Mouse (Mus musculus) intestine, embryonic 14.5 days (tissue): ENCODE results near the gene Zhx3. TPM values are rescaled to one million over a fixed set of nuclear protein-coding genes. Genes with fewer than 3 reads are reported as not detected.

Source experiments
- ATAC-seq: fragments of 200-750 bp; cut with Nextera tagmentation; replicated peaks from 2 replicates; pipeline ENCODE4 v1.8.0; 2017; ENCODE audit warnings: low read depth, moderate number of reproducible peaks, moderate TSS enrichment, moderate library complexity; ENCODE audit not compliant: low FRiP score, low TSS enrichment
- DNase-seq: peaks from one replicate; pipeline ENCODE4 v3.0.0-alpha.2; 2018; ENCODE audit warnings: low spot score
- H3K27ac ChIP-seq: fragments of 300-500 bp; sonication (generic); 2 replicates; pipeline ENCODE4 v1.5.1; 2014; ENCODE audit warnings: low read depth, mild to moderate bottlenecking, control low read depth
- H3K27me3 ChIP-seq: fragments of 300-500 bp; sonication (generic); replicated peaks from 2 replicates; pipeline ENCODE4 v1.6.1; 2014; ENCODE audit warnings: low read length, control low read depth; ENCODE audit not compliant: control insufficient read depth, insufficient read depth
- H3K36me3 ChIP-seq: fragments of 300-500 bp; sonication (generic); 2 replicates; pipeline ENCODE4 v1.6.1; 2014; ENCODE audit warnings: low read length, control low read depth; ENCODE audit not compliant: control insufficient read depth, insufficient read depth
- H3K4me1 ChIP-seq: fragments of 300-500 bp; sonication (generic); replicated peaks from 2 replicates; pipeline ENCODE4 v1.6.1; 2014; ENCODE audit warnings: low read length, control low read depth, mixed read lengths; ENCODE audit not compliant: control insufficient read depth, insufficient read depth
- H3K4me2 ChIP-seq: fragments of 300-500 bp; sonication (generic); 2 replicates; pipeline ENCODE4 v1.6.1; 2014; ENCODE audit warnings: low read length
- H3K4me3 ChIP-seq: fragments of 300-500 bp; sonication (generic); 2 replicates; pipeline ENCODE4 v1.5.1; 2014; ENCODE audit warnings: low read depth, low read length, control low read depth, mixed read lengths
- H3K9ac ChIP-seq: fragments of 300-500 bp; sonication (generic); 2 replicates; pipeline ENCODE4 v1.6.1; 2014; ENCODE audit warnings: mild to moderate bottlenecking, low read length
- H3K9me3 ChIP-seq: fragments of 300-500 bp; sonication (generic); 2 replicates; pipeline ENCODE4 v1.6.1; 2016; ENCODE audit warnings: low read length, control low read depth; ENCODE audit not compliant: control insufficient read depth
- WGBS: fragments of 180-500 bp; shearing (Covaris S2); extraction: QIAGEN DNeasy Blood & Tissue Kit; methylation state at CpG from one replicate; pipeline ENCODE4 v1.1.7; 2014; 5-methylcytosine and 5-hydroxymethylcytosine counted together
- polyA plus RNA-seq: library from polyadenylated mRNA; unstranded; fragments of >200 nt; fragmentation: Nextera tagmentation; extraction: Ambion mirVana; gene quantifications from 2 replicates; pipeline ENCODE4 v1.2.1, GENCODE M21; 2014

Gene Zhx3
- polyA plus RNA-seq, 1 experiment from 2014 or later: 7.5 TPM

DNA sequence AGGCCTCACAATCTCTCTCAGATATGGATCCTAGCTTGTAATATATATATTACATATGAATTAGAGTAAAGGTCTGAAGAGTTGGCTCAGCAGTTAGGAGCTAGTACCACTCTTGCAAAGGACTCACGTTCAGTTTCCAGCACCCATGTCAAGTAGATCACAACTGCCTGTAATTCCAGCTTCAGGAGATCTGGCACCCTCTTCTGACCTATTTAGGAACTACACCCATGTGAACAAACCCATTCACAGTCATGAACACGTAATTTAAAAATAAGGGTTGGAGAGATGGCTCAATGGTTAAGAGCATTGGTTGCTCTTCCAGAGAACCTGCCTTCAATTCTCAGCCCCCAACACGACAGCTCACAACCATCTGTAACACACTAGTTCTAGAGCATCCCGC lies 3.3 kb upstream of the Zhx3 start:
- 85% methylated on average over 4 of the region's 4 CpGs for WGBS
- no peaks in the 10 kb centered on the region for H3K27me3 ChIP-seq
- no peak overlapping the region for H3K4me3 ChIP-seq
- ATAC-seq (no peak), DNase-seq (no peak)
- H3K9me3 ChIP-seq: no peaks in the 10 kb centered on the region
- H3K36me3 ChIP-seq: no peaks in the 10 kb centered on the region
- H3K4me1 ChIP-seq: peaks cover 11% of the 10 kb centered on the region
- no peak overlapping the region for H3K9ac ChIP-seq
- H3K4me2 ChIP-seq: no peak overlapping the region
- no peak overlapping the region for H3K27ac ChIP-seq

DNA sequence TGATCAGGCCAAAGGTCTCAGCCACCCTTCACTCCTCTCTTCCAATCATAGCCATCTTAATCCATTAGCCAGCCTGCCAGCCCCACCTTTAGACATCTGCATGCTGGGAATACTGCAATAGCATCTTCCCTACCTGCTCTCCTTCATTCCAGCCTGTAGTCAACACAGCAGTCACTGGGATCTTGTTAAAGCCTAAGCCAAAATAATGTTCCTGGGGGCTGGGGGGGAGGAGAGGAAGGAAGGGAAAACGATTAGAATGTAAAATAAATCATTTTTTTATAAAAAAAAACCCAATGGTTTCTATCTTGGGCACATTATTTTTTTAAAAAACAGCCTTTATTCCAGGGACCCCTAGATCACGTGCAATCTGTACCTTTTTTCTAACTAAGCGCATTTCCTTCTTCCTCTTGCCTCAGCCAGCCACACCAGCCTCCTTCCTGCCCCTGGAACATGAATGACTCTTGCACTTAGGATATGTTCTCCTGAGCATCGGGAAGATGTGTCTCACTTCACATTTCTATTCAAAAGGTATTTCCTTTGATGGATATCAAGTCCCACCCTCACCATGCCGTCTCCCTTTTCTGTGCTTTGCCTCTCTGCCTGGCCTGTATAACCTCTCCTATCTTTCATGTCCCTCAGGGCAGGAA lies 1.6 kb upstream of the Zhx3 start:
- no peak for DNase-seq
- ATAC-seq: no peak
- Histone ChIP-seq H3K9ac (no peak overlapping the region), H3K4me2 (no peak overlapping the region), H3K36me3 (no peaks in the 10 kb centered on the region), H3K4me3 (no peak overlapping the region), H3K27me3 (no peaks in the 10 kb centered on the region), H3K27ac (no peak overlapping the region), H3K9me3 (no peaks in the 10 kb centered on the region), H3K4me1 (peaks cover 11% of the 10 kb centered on the region)
- 72% methylated on average over 5 of the region's 5 CpGs for WGBS

DNA sequence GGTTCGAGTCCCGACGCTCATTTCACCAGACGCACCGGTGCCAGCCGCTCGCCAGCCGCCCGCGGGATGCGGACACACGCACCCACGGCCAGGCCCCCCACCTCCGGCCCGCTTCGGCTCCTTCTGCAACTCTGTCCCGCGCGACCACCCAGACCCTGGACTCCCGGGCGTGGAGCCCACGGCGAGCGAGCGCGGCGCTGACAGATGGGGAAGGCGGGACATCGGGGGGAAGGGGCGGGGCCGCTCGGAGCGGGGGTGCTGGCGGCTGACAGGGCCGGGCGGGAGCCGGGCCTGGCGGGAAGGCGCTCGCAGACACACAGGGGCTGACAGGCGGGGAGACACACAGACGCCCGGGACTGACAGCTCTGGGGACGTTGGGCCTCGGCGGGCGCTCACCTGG lies 403 bp downstream of the Zhx3 start:
- Histone ChIP-seq H3K4me2 (peak overlapping the region; percentile 71), H3K27me3 (no peaks in the 10 kb centered on the region), H3K36me3 (no peaks in the 10 kb centered on the region), H3K9me3 (no peaks in the 10 kb centered on the region), H3K4me1 (peaks cover 11% of the 10 kb centered on the region), H3K9ac (peak overlapping the region; percentile 88), H3K27ac (peak overlapping the region; percentile 94), H3K4me3 (peak overlapping the region; percentile 74)
- DNase-seq: peak; percentile 85
- under 1% methylated on average over 46 of the region's 47 CpGs for WGBS
- ATAC-seq: peak; percentile 90

DNA sequence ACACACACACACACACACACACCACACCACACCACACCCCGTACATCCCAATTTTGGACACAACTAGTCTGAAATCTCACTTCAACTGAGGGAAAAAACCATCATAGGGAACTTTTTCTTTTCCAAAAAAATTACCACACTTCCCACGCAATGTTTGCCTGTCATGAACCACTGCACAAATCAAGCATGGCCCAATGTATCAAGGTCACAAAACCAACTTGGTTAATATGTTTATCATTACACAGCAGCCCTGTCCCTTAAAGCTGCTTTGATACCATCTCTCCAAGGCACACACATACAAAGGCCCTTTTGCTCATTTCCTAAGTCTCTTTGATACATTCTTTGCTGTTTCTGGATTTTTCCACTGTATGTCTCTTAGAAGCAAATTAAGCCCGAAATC lies 1.5 kb downstream of the Zhx3 start:
- Histone ChIP-seq H3K4me3 (no peak overlapping the region), H3K36me3 (no peaks in the 10 kb centered on the region), H3K27ac (no peak overlapping the region), H3K4me2 (no peak overlapping the region), H3K9me3 (no peaks in the 10 kb centered on the region), H3K4me1 (peaks cover 11% of the 10 kb centered on the region), H3K27me3 (no peaks in the 10 kb centered on the region), H3K9ac (no peak overlapping the region)
- ATAC-seq: no peak
- WGBS: 81% methylated on average over 3 of the region's 3 CpGs
- no peak for DNase-seq

DNA sequence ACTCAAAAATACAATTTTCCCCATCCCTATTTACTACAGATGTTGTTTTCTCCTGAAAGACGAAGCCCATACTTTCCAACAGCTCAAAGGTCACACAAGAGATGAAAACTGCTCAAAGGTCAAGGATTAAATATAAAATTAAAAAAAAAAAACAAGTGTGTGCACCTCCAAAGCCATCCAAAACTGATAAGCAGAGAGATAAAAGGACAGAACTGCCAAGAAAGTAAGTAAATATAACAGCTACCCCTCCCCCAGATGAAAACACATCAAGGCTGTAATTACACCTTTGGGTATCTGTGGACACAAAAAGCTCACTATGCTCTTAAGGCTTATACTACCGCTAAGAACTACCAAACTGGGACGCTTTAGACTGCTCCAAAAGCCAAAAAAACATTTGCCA lies 3.4 kb downstream of the Zhx3 start:
- Histone ChIP-seq H3K36me3 (no peaks in the 10 kb centered on the region), H3K27me3 (no peaks in the 10 kb centered on the region), H3K4me1 (peaks cover 11% of the 10 kb centered on the region), H3K27ac (no peak overlapping the region), H3K9me3 (no peaks in the 10 kb centered on the region), H3K9ac (no peak overlapping the region), H3K4me2 (no peak overlapping the region), H3K4me3 (no peak overlapping the region)
- no peak for DNase-seq
- no peak for ATAC-seq
- WGBS: 69% methylated on average over 3 of the region's 3 CpGs

DNA sequence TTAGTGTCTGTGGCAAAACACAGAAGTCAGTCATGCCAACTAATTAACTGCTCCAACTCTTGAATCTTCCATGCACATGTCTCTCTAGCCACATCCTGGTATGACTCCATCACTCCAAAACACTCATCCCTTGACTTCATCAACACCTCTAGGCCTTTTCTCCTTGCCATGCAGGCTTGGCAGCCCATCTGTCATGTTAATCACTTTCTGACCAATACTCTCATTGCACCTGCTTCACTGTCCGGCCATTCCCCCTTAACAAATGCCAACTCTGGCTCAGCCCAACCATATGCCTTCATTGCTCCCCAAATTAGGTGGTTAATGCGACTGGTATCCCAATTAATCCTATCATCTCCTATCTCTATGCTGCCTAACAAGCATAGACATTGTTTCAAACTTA lies 7.5 kb downstream of the Zhx3 start:
- DNase-seq: no peak
- Histone ChIP-seq H3K9ac (no peak overlapping the region), H3K4me2 (no peak overlapping the region), H3K36me3 (no peaks in the 10 kb centered on the region), H3K9me3 (no peaks in the 10 kb centered on the region), H3K4me1 (no peaks in the 10 kb centered on the region), H3K27ac (no peak overlapping the region), H3K4me3 (no peak overlapping the region), H3K27me3 (no peaks in the 10 kb centered on the region)
- no peak for ATAC-seq
- 83% methylated on average over 2 of the region's 2 CpGs for WGBS

DNA sequence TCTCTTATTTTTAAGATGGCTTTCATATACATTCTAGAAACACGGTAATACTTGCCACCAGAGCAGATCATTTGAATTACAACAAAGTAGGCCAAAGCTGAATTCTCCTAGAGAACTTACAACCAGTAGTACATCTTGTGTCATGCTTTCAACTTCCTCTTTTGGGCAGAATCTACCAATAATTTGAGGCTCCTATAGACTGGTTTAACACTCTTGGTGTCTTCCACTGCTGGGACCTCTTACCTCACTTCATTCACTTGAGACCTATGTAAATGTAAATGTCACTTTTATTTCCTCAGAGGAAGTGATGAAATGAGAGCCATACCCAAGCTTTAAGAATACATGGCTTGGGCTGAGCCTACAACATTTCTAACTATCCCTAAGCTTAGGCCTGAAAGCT lies 8.7 kb downstream of the Zhx3 start:
- no peak overlapping the region for H3K27ac ChIP-seq
- no peaks in the 10 kb centered on the region for H3K4me1 ChIP-seq
- H3K36me3 ChIP-seq: no peaks in the 10 kb centered on the region
- WGBS: 100% methylated on average over 1 of the region's 1 CpGs
- H3K4me3 ChIP-seq: no peak overlapping the region
- DNase-seq (no peak), ATAC-seq (no peak)
- H3K4me2 ChIP-seq: no peak overlapping the region
- no peaks in the 10 kb centered on the region for H3K27me3 ChIP-seq
- no peak overlapping the region for H3K9ac ChIP-seq
- H3K9me3 ChIP-seq: no peaks in the 10 kb centered on the region

DNA sequence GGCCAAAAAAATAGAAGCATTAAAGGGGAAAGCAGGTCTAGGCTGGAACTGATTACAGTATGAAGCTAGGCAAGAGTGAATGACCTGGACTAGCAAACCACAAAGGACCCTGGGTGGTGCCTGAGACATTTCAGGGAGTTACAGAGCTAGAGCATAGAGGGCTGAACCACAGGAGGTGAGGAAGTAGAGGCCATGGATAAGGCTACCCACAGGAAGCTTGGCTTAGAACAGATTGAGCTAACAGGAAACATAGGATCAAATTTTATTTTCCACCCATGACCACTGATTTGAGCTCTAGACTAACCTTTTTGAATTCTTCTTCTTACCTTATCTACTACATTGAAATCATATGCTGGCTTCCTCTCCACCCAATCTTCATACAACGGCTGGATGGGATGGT lies 12.4 kb downstream of the Zhx3 start:
- Histone ChIP-seq H3K4me2 (no peak overlapping the region), H3K9me3 (no peaks in the 10 kb centered on the region), H3K4me1 (no peaks in the 10 kb centered on the region), H3K36me3 (no peaks in the 10 kb centered on the region), H3K4me3 (no peak overlapping the region), H3K27me3 (no peaks in the 10 kb centered on the region), H3K27ac (no peak overlapping the region), H3K9ac (no peak overlapping the region)
- ATAC-seq: no peak
- DNase-seq: no peak
- 79% methylated on average over 1 of the region's 1 CpGs for WGBS

DNA sequence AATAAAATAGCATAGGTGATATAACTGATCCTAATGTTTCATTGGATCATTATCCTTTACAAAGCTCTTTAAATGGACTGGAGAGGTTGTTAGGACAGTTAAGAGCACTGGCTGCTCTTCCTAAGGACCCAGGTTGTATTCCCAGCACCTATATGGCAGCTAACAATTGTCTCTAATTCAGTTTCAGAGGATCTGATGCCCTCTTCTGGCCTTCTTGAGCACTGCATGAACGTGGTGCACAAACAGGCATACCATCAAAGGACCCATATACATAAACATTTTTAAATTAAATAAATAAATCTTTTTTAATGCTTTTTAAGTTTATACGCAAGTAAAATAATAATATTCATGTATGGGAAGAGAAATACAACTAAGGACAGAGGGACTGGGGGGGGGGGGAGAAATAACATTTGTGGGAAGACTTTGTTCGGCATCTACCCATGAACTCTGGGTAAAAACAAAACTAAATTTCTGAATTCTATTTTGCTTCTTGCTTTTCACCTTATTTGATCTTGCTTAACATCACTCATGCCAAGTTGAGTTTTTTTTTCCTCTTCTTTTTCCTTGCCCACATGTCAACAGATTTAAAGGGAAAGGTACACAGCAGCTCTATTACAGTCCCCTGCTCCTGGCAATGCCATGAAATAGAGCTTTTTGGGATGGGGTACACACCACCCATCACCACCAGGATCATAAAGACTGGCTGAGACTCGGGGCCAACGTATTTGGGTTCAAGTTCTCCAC lies 16.3 kb downstream of the Zhx3 start:
- Histone ChIP-seq H3K36me3 (no peaks in the 10 kb centered on the region), H3K27ac (no peak overlapping the region), H3K9me3 (no peaks in the 10 kb centered on the region), H3K4me3 (no peak overlapping the region), H3K4me2 (no peak overlapping the region), H3K9ac (no peak overlapping the region), H3K27me3 (no peaks in the 10 kb centered on the region), H3K4me1 (no peaks in the 10 kb centered on the region)
- DNase-seq: no peak
- 79% methylated on average over 5 of the region's 5 CpGs for WGBS
- ATAC-seq: no peak
